Mouse (Mus musculus) intestine, embryonic 15.5 days (tissue): ENCODE results near the gene Mfap3. TPM values are rescaled to one million over a fixed set of nuclear protein-coding genes. Genes with fewer than 3 reads are reported as not detected.
"Not testable (repeated sequence)": the region's sequence is repeated elsewhere in the genome, so short reads cannot be mapped to it uniquely, and the experiment has no call there.

Experiments used
- ATAC-seq: fragments of 200-750 bp; cut with Nextera tagmentation; 2 replicates; pipeline ENCODE4 v1.8.0; 2017; ENCODE audit warnings: moderate TSS enrichment, moderate library complexity
- H3K27ac ChIP-seq: fragments of 300-500 bp; sonication (generic); 2 replicates; pipeline ENCODE4 v1.5.1; 2015; ENCODE audit warnings: mild to moderate bottlenecking, inconsistent platforms
- H3K27me3 ChIP-seq: fragments of 300-500 bp; sonication (generic); replicated peaks from 2 replicates; pipeline ENCODE4 v1.6.1; 2015; ENCODE audit warnings: inconsistent platforms
- H3K36me3 ChIP-seq: fragments of 300-500 bp; sonication (generic); 2 replicates; pipeline ENCODE4 v1.6.1; 2015; ENCODE audit warnings: inconsistent platforms
- H3K4me1 ChIP-seq: fragments of 300-500 bp; sonication (generic); replicated peaks from 2 replicates; pipeline ENCODE4 v1.6.1; 2015; ENCODE audit warnings: inconsistent platforms
- H3K4me2 ChIP-seq: fragments of 300-500 bp; sonication (generic); replicated peaks from 2 replicates; pipeline ENCODE4 v1.6.1; 2015; ENCODE audit warnings: mild to moderate bottlenecking, inconsistent platforms
- H3K4me3 ChIP-seq: fragments of 300-500 bp; sonication (generic); replicated peaks from 2 replicates; pipeline ENCODE4 v1.5.1; 2015; ENCODE audit warnings: inconsistent platforms
- H3K9ac ChIP-seq: fragments of 300-500 bp; sonication (generic); 2 replicates; pipeline ENCODE4 v1.6.1; 2015; ENCODE audit warnings: inconsistent platforms
- H3K9me3 ChIP-seq: fragments of 300-500 bp; sonication (generic); 2 replicates; pipeline ENCODE4 v1.6.1; 2016; ENCODE audit warnings: inconsistent platforms
- WGBS: fragments of 180-500 bp; shearing (Covaris S2); methylation state at CpG from one replicate; pipeline ENCODE4 v1.1.7; 2015; 5-methylcytosine and 5-hydroxymethylcytosine counted together
- polyA plus RNA-seq: library from polyadenylated mRNA; unstranded; fragments of >200 nt; fragmentation: Nextera tagmentation; extraction: Ambion mirVana; gene quantifications from 2 replicates; pipeline ENCODE4 v1.2.1, GENCODE M21; 2015

Gene Mfap3
- polyA plus RNA-seq, 1 experiment from 2014 or later, result 39.5 TPM

DNA sequence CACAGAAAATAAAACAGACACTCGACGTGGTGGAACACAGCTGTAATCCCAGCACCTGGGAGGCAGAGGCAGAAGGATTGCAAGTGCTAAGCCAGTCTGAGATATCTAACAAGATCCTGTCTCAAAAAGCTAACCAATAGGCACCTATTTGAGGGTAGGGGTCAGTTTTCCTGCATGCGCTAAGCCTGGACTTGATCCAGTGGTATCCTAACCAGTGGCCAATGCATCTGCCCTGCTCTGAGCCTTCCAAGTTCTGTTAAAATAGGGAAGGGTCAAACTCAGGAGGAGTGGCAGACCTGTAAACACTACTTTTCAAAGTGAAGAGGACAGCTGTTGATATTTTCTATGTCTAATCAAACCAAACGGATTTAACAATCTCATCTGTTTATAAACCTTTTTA, 13.8 kb downstream of the Mfap3 start:
- Histone ChIP-seq H3K4me2 (no peak overlapping the region), H3K9me3 (no peaks in the 10 kb centered on the region), H3K4me3 (no peak overlapping the region), H3K36me3 (peaks cover 12% of the 10 kb centered on the region; the same call in 1 of the 2 replicates), H3K27ac (no peak overlapping the region), H3K4me1 (no peaks in the 10 kb centered on the region), H3K27me3 (no peaks in the 10 kb centered on the region), H3K9ac (no peak overlapping the region)
- WGBS, result 83% methylated on average over 4 of the region's 4 CpGs
- ATAC-seq, result no peak

GRCm38 (mm10) chr11:57535912-57536311, 17.4 kb downstream of the Mfap3 start:
- H3K9ac ChIP-seq, result no peak overlapping the region
- 0 out of 2 replicates have a peak, but pooled peaks cover 6% of the 10 kb centered on the region for H3K36me3 ChIP-seq
- no peak overlapping the region for H3K4me2 ChIP-seq
- no peaks in the 10 kb centered on the region for H3K4me1 ChIP-seq
- 91% methylated on average over 5 of the region's 5 CpGs for WGBS
- H3K9me3 ChIP-seq, result no peaks in the 10 kb centered on the region
- no peaks in the 10 kb centered on the region for H3K27me3 ChIP-seq
- H3K4me3 ChIP-seq, result no peak overlapping the region
- no peak overlapping the region for H3K27ac ChIP-seq
- no peak for ATAC-seq

DNA sequence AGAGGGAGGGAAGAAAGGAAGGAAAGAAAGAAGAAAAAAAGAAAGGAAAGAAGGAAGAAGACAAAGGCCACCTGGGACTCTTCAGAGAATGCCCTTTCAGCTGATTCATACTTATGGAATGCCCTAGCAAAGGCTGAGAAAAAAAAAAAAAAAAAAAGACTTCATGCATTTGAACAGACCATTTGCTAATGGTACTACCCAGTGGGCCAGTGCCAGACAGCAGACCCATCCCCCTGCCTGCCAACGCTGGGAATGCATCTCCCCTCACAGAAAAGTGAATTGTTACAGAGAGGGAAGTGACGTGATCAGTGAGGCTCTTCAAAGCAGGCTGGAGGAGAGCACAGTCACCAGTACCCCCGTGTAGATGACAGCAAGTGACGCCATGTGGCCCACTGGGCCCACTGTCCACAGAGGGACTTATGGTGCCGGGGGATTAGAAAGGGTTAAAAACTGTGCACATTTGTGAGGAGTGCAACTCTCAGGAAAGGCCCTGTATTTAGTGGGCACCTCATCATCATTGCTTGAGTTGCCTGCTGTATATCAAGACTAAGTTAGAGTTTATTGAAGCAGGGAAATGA, 21.5 kb downstream of the Mfap3 start:
- H3K27me3 ChIP-seq, result no peaks in the 10 kb centered on the region
- H3K27ac ChIP-seq, result no peak overlapping the region
- H3K9me3 ChIP-seq, result no peaks in the 10 kb centered on the region
- no peak overlapping the region for H3K4me2 ChIP-seq
- no peak for ATAC-seq
- H3K9ac ChIP-seq, result no peak overlapping the region
- H3K36me3 ChIP-seq, result no peaks in the 10 kb centered on the region
- H3K4me3 ChIP-seq, result no peak overlapping the region
- 77% methylated on average over 5 of the region's 5 CpGs for WGBS
- no peaks in the 10 kb centered on the region for H3K4me1 ChIP-seq

DNA sequence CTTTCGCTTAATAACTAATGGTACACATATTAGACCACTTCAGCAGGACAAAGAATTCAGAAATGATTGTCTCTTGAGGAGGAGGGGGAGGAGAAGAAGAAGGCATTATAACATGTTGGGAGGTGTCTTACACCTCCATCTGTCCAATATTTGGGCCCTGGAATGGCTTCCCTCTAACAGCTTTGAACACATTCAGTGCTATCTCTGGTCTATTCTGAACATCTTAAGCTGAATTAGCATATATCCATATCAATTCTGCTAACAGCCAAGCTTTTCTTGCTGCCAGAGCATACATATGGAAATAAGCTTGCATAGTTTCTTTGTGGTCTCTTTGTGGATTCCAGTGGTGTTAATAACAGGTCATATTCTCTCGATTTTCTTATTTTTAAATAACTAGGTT, 22.2 kb downstream of the Mfap3 start:
- Histone ChIP-seq H3K9ac (no peak overlapping the region), H3K27ac (no peak overlapping the region), H3K4me2 (no peak overlapping the region), H3K36me3 (no peaks in the 10 kb centered on the region), H3K4me1 (no peaks in the 10 kb centered on the region), H3K9me3 (no peaks in the 10 kb centered on the region), H3K27me3 (no peaks in the 10 kb centered on the region), H3K4me3 (no peak overlapping the region)
- no peak for ATAC-seq
- WGBS, result 92% methylated on average over 2 of the region's 2 CpGs

DNA sequence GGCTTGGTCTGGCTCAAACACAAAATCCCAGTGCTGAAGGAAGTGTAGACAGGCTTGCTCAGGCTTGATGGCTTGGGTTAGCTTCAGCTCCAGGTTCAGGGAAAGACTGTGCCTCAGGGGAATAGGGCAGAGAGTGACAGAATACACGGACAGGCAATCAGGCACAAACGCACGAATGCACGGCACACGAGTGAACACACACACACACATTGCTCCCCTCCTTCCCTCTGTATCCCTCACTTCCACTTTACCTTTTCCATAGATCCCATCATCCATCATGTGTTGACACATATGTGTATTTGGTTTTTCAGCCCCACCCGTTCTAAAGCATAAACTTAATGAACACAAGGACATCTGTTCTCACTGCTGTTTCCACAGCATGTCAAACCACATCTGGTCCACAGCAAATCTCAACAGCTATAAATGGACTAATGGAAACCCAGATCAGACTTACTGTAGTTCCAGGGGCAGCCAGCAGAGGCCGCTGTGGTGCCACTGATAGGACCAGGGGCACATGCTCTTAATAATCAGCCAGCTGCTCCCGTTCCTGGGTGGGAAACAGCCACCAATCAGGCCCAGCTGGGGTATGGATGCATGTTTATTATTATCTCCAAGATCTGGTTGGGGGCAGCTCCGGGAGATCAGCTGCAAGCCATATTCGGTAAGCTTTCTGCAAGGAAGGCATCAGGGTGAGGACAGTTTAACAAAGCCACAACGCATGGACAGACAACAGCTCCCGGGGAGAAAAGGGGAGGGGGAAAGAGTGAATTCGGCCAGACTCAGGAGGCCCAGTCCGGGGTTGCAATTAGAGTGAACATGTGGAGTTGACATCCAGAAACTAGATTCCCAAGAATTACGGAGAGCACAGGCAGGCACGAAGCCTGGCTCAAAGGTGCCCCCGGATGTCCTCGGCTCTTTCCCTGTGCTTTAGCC, 30.4 kb downstream of the Mfap3 start:
- H3K27ac ChIP-seq, result no peak overlapping the region

GRCm38 (mm10) chr11:57550230-57550629, 31.8 kb downstream of the Mfap3 start:
- H3K9me3 ChIP-seq, result no peaks in the 10 kb centered on the region
- WGBS, result 97% methylated on average over 2 of the region's 2 CpGs

More for the DNA sequence above, 30.4 kb downstream of the Mfap3 start:
- Histone ChIP-seq H3K27me3 (no peaks in the 10 kb centered on the region), H3K9me3 (no peaks in the 10 kb centered on the region), H3K4me1 (peaks cover 4% of the 10 kb centered on the region; the same call in 1 of the 2 replicates), H3K4me2 (peak overlapping the region; percentile 52), H3K36me3 (no peaks in the 10 kb centered on the region), H3K4me3 (0 out of 2 replicates have a peak overlapping the region, but pooled peaks have one; percentile 3), H3K9ac (peak overlapping the region; percentile 14; the same call in 1 of the 2 replicates)
- ATAC-seq, result peak; percentile 87
- 36% methylated on average over 18 of the region's 18 CpGs for WGBS

DNA sequence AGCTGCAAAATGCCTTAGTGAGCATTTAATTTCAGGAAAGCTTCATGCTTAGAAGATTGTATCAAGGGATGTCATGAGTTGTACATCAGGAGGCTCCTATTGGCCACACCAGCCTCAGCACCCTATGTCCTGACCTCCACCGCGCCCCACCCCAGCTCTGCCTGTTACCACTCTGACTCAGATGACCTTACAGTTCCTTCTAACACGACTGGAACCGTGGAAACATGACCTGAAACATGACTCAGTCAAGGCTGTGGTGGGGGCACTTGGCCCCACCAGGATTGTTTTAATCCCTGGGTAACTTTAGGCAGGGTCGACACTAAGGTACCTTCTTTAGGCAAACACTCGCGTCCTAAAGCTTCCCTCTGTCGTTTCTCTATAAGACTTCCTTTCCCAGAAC, 32.6 kb downstream of the Mfap3 start:
- Histone ChIP-seq H3K36me3 (no peaks in the 10 kb centered on the region), H3K9me3 (no peaks in the 10 kb centered on the region), H3K27me3 (no peaks in the 10 kb centered on the region), H3K4me3 (no peak overlapping the region), H3K4me1 (peaks cover 4% of the 10 kb centered on the region; the same call in 1 of the 2 replicates), H3K4me2 (no peak overlapping the region), H3K9ac (no peak overlapping the region), H3K27ac (no peak overlapping the region)
- no peak for ATAC-seq
- WGBS, result 83% methylated on average over 8 of the region's 8 CpGs

More at GRCm38 (mm10) chr11:57550230-57550629, 31.8 kb downstream of the Mfap3 start:
- ATAC-seq, result no peak
- no peak overlapping the region for H3K4me2 ChIP-seq
- no peaks in the 10 kb centered on the region for H3K36me3 ChIP-seq
- H3K4me1 ChIP-seq, result peaks cover 4% of the 10 kb centered on the region; the same call in 1 of the 2 replicates
- H3K27me3 ChIP-seq, result no peaks in the 10 kb centered on the region
- H3K4me3 ChIP-seq, result no peak overlapping the region
- H3K27ac ChIP-seq, result no peak overlapping the region
- no peak overlapping the region for H3K9ac ChIP-seq

DNA sequence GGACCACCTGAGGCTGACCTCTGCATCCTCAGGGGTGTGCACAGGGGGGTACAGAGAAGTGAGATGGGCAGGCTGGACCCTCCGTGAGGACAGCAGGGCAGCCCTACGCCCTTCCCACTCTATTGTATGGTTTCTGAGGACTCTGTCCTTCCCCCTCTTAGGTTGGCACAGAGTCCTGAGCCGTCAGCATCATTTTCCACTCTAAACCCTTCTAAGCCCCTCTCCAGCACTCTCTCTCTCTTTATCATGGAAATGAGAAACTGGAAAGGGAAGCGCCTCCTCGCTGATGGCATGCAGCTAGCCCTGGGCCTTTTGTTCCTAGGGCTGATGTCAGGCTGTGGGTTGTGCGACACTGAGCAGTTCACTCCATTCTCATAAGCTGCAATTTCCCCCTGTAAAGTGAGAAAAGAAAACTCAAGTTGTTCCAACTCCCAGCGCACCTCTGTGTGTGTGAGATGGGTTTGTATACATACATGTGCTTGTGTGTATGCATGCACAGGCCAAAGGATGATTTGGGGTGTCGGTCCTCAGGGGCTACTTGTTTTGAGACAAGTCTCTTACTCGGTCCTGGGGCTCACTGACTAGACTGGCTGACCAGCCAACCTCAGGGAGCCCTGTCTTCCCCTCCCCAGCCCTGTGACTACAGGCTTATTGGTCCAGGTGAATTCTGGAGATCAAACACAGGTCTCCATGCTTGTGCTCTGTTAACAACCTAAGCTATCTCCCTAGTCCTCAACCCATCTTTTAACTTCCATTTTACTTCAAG, 34.7 kb downstream of the Mfap3 start:
- no peak for ATAC-seq
- Histone ChIP-seq H3K4me3 (no peak overlapping the region), H3K27ac (no peak overlapping the region), H3K9me3 (no peaks in the 10 kb centered on the region), H3K27me3 (no peaks in the 10 kb centered on the region), H3K9ac (no peak overlapping the region), H3K4me1 (peaks cover 4% of the 10 kb centered on the region; the same call in 1 of the 2 replicates), H3K4me2 (no peak overlapping the region), H3K36me3 (no peaks in the 10 kb centered on the region)
- 69% methylated on average over 9 of the region's 9 CpGs for WGBS

- H3K4me1 ChIP-seq, ATAC-seq, H3K4me2 ChIP-seq, H3K9me3 ChIP-seq, H3K27ac ChIP-seq, H3K4me3 ChIP-seq, H3K36me3 ChIP-seq, H3K9ac ChIP-seq, H3K27me3 ChIP-seq: not testable (repeated sequence)
- 92% methylated on average over 10 of the region's 10 CpGs for WGBS
These were observed 39.5 kb downstream of the Mfap3 start for GRCm38 (mm10) chr11:57557936-57558335.

- H3K4me1 ChIP-seq, result no peaks in the 10 kb centered on the region
- WGBS, result 54% methylated on average over 12 of the region's 12 CpGs
- no peak overlapping the region for H3K27ac ChIP-seq
- no peaks in the 10 kb centered on the region for H3K36me3 ChIP-seq
- no peak for ATAC-seq
- no peaks in the 10 kb centered on the region for H3K27me3 ChIP-seq
- H3K4me3 ChIP-seq, result no peak overlapping the region
- H3K9ac ChIP-seq, result no peak overlapping the region
- no peaks in the 10 kb centered on the region for H3K9me3 ChIP-seq
- no peak overlapping the region for H3K4me2 ChIP-seq
These were observed 46.1 kb downstream of the Mfap3 start for GRCm38 (mm10) chr11:57564564-57564963.

- no peaks in the 10 kb centered on the region for H3K9me3 ChIP-seq
- no peaks in the 10 kb centered on the region for H3K36me3 ChIP-seq
- H3K27me3 ChIP-seq, result no peaks in the 10 kb centered on the region
- no peak for ATAC-seq
- H3K9ac ChIP-seq, result no peak overlapping the region
- no peak overlapping the region for H3K27ac ChIP-seq
- no peak overlapping the region for H3K4me3 ChIP-seq
- WGBS, result 43% methylated on average over 18 of the region's 18 CpGs
- no peaks in the 10 kb centered on the region for H3K4me1 ChIP-seq
- no peak overlapping the region for H3K4me2 ChIP-seq
These were observed 47.9 kb downstream of the Mfap3 start for GRCm38 (mm10) chr11:57566091-57567035.
